ENCODE assay signal across 8 mouse cellular contexts in the genomic region with DNA sequence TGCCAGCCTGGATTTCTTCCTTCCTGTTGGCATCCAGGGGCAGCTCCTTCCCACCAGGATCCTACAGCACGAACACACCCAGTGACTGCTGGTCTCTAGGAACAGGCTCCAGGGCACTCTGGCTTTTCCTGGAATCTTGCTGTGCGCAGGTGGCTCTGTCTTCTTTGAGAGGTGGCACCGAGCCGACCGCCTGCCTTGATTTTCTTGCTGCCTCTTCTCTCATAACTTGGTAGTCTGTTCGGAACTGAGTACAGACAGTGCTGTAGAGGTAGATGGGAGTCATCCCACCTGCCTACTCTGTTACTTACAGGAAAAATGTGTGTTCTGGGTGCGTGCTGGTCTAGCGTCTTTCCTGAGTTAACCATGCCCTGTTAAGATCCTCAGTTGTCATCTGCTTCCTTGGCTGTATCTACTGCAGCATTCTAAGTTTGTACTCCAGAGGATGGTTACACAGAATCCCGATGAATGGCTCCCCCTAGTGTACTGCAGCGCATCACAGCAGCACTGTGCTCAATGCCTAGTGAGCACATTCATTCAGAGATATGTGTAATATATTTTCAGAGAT. TPM values are rescaled to one million over a fixed set of nuclear protein-coding genes. Genes with fewer than 3 reads are reported as not detected.
DNase-seq lines count a peak whose midpoint lies in the region; ATAC-seq and TF ChIP-seq lines count a peak whose summit lies in the region.

No protein-coding gene starts in this region.

- no peak overlapping the region for H3K9ac ChIP-seq in kidney, embryonic 14.5 days (ENCODE audit: low read depth, low read length)
- no peak overlapping the region for H3K9ac ChIP-seq in limb, embryonic 11.5 days (ENCODE audit: low read length)
- H3K9ac ChIP-seq in midbrain, postnatal 0 days (replicated peaks; ENCODE audit: low read length, poor library complexity, severe bottlenecking), result no peak overlapping the region

- TF ChIP-seq CTCF in midbrain, postnatal 0 days (IDR thresholded peaks at IDR 0.05), result peak; percentile 94

- H3K4me2 ChIP-seq in kidney, embryonic 14.5 days (replicated peaks; ENCODE audit: low read depth, low read length), result no peak overlapping the region
- no peak overlapping the region for H3K4me2 ChIP-seq in limb, embryonic 11.5 days (ENCODE audit: low read depth, severe bottlenecking)
- H3K4me2 ChIP-seq in midbrain, postnatal 0 days (ENCODE audit: low read depth, low read length, poor library complexity, severe bottlenecking), result no peak overlapping the region

- no peak overlapping the region for H3K4me3 ChIP-seq in kidney, embryonic 14.5 days (ENCODE audit: low read length)
- H3K4me3 ChIP-seq in limb, embryonic 11.5 days (ENCODE audit: low read depth, low read length), result no peak overlapping the region
- H3K4me3 ChIP-seq in midbrain, postnatal 0 days (ENCODE audit: low read depth, low read length), result no peak overlapping the region

- H3K9me3 ChIP-seq in kidney, embryonic 14.5 days (ENCODE audit: control insufficient read depth, low read length), result no peaks in the 10 kb centered on the region
- no peaks in the 10 kb centered on the region for H3K9me3 ChIP-seq in limb, embryonic 11.5 days (ENCODE audit: control insufficient read depth, low read length)
- no peaks in the 10 kb centered on the region for H3K9me3 ChIP-seq in midbrain, postnatal 0 days (ENCODE audit: low read length)

- no peaks in the 10 kb centered on the region for H3K36me3 ChIP-seq in kidney, embryonic 14.5 days (ENCODE audit: control insufficient read depth, insufficient read depth, low read length)
- H3K36me3 ChIP-seq in limb, embryonic 11.5 days (ENCODE audit: control insufficient read depth, insufficient read depth, low read length), result no peaks in the 10 kb centered on the region
- no peaks in the 10 kb centered on the region for H3K36me3 ChIP-seq in midbrain, postnatal 0 days (ENCODE audit: insufficient read depth, low read length)
- no peaks in the 10 kb centered on the region for H3K36me3 ChIP-seq in splenic B cell, adult 2 months (ENCODE audit: control insufficient read depth, insufficient read depth, low read length, poor library complexity, severe bottlenecking)

- no peaks in the 10 kb centered on the region for H3K27me3 ChIP-seq in kidney, embryonic 14.5 days (ENCODE audit: control insufficient read depth, insufficient read depth, low read length)
- H3K27me3 ChIP-seq in limb, embryonic 11.5 days (ENCODE audit: control insufficient read depth, insufficient read depth, low read length), result no peaks in the 10 kb centered on the region
- no peaks in the 10 kb centered on the region for H3K27me3 ChIP-seq in midbrain, postnatal 0 days (ENCODE audit: insufficient read depth, low read length)
- H3K27me3 ChIP-seq in splenic B cell, adult 2 months (ENCODE audit: control insufficient read depth, insufficient read depth, low read length, poor library complexity, severe bottlenecking), result no peaks in the 10 kb centered on the region

- no peak overlapping the region for H3K27ac ChIP-seq in kidney, embryonic 14.5 days (ENCODE audit: low read depth, low read length)
- H3K27ac ChIP-seq in limb, embryonic 11.5 days (replicated peaks; ENCODE audit: low read depth, low read length), result no peak overlapping the region
- no peak overlapping the region for H3K27ac ChIP-seq in midbrain, postnatal 0 days (ENCODE audit: low read depth, low read length)

- 61% methylated on average over 10 of the region's 10 CpGs for WGBS in kidney, embryonic 14.5 days
- WGBS in limb, embryonic 11.5 days, result 63% methylated on average over 10 of the region's 10 CpGs
- whole genome bisulfite sequencing in midbrain, postnatal 0 days, result 63% methylated on average over 10 of the region's 10 CpGs

- peak; percentile 75; the same call in 1 of the 2 replicates for ATAC-seq in kidney, embryonic 14.5 days (ENCODE audit: low FRiP score, low TSS enrichment)
- peak; percentile 47; the same call in 1 of the 2 replicates for ATAC-seq in limb, embryonic 11.5 days (ENCODE audit: insufficient number of reproducible peaks, low FRiP score, low TSS enrichment, low read depth)
- ATAC-seq in midbrain, postnatal 0 days (ENCODE audit: low FRiP score), result peak; percentile 68; the same call in 1 of the 2 replicates

- DNase-seq in 416B (ENCODE audit: low read depth) (peak; percentile 60), MEL-GATA-1-ER (ENCODE audit: extremely low read depth, low read depth) (peak; percentile 45)
- DNase-seq in cerebellum, postnatal 25 days, result peak; percentile 83 to 84
- DNase-seq in gastrocnemius, adult 18-20 months (ENCODE audit: low spot score), result peak; percentile 55
- peak; percentile 51 for DNase-seq in limb, embryonic 11.5 days (ENCODE audit: low spot score)
- peak; percentile 87 for DNase-seq in midbrain, postnatal 0 days (ENCODE audit: low spot score)
- peak; percentile 69 for DNase-seq in splenic B cell, adult 2 months (ENCODE audit: low read depth, low spot score)

- H3K4me1 ChIP-seq in kidney, embryonic 14.5 days (ENCODE audit: control insufficient read depth, insufficient read depth, low read length), result no peaks in the 10 kb centered on the region
- no peaks in the 10 kb centered on the region for H3K4me1 ChIP-seq in limb, embryonic 11.5 days (ENCODE audit: control insufficient read depth, insufficient read depth, low read length)
- no peaks in the 10 kb centered on the region for H3K4me1 ChIP-seq in midbrain, postnatal 0 days (ENCODE audit: insufficient read depth, low read length)

RNA-seq across cellular contexts. Expression of a gene that starts 13.7 kb away (rescaled TPM):
- total RNA-seq in gastrocnemius, adult 18-20 months (2021), result 1 to 10 TPM; 2.9 to 3.4 TPM
- 16.4 and 17.8 TPM in 2 replicates for polyA plus RNA-seq in kidney, embryonic 14.5 days (2014; fragmentation: Nextera tagmentation; extraction: Ambion mirVana)
- polyA plus RNA-seq in limb, embryonic 11.5 days (2014; fragmentation: Nextera tagmentation; extraction: Ambion mirVana), result 18.7 and 23.0 TPM in 2 replicates
- 47.3 and 49.0 TPM in 2 replicates for total RNA-seq in midbrain, postnatal 0 days (2014; rRNA removed)
- polyA plus RNA-seq in midbrain, postnatal 0 days (2015; fragmentation: Nextera tagmentation; extraction: Ambion mirVana), result 14.4 and 16.8 TPM in 2 replicates
